Mouse (Mus musculus) kidney, adult 2 months (tissue): ENCODE data around the gene Gipr.

ENCODE experiments used
- CTCF ChIP-seq: fragments of 200-500 bp; conservative IDR thresholded peaks from 2 replicates; pipeline ENCODE4 v1.5.1; 2011; ENCODE audit warnings: low read depth, mild to moderate bottlenecking, control low read depth, low read length, moderate library complexity, mixed read lengths; ENCODE audit not compliant: insufficient read depth, insufficient read length
- POLR2A ChIP-seq: fragments of 200-500 bp; IDR thresholded peaks from one replicate; pipeline ENCODE4 v1.6.1; 2011; ENCODE audit warnings: low read depth, low read length, control low read depth

DNA sequence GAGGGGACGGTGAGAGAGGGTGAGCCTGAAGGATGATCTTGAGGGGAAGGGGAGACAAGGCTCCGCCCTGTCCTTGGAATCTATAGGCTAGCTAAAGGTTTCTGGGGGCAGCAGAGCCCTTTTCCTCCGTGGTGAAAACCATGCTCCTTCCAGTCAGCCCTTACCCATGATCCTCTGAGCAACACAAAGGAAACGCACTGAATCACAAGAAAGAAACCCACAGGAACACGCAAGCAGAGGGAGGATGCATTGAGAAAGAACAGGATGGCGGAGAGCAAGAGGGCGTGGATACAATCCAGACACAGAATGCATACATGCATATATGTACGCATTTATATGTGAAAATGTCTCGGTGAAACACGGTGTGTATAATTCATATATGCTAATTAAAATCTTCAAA lies 3.6 kb upstream of the Gipr start:
- TF ChIP-seq CTCF (no peak), POLR2A (no peak)
